Mouse (Mus musculus) cerebellum, adult 11 months (tissue): Measurements from ENCODE around the gene Emc3.
A peak's percentile ranks its signal among the peaks of the same experiment; 100 is the strongest.

Experiments used
- DNase-seq: peaks from one replicate; pipeline ENCODE4 v3.0.0; 2022

The Emc3 gene

DNA sequence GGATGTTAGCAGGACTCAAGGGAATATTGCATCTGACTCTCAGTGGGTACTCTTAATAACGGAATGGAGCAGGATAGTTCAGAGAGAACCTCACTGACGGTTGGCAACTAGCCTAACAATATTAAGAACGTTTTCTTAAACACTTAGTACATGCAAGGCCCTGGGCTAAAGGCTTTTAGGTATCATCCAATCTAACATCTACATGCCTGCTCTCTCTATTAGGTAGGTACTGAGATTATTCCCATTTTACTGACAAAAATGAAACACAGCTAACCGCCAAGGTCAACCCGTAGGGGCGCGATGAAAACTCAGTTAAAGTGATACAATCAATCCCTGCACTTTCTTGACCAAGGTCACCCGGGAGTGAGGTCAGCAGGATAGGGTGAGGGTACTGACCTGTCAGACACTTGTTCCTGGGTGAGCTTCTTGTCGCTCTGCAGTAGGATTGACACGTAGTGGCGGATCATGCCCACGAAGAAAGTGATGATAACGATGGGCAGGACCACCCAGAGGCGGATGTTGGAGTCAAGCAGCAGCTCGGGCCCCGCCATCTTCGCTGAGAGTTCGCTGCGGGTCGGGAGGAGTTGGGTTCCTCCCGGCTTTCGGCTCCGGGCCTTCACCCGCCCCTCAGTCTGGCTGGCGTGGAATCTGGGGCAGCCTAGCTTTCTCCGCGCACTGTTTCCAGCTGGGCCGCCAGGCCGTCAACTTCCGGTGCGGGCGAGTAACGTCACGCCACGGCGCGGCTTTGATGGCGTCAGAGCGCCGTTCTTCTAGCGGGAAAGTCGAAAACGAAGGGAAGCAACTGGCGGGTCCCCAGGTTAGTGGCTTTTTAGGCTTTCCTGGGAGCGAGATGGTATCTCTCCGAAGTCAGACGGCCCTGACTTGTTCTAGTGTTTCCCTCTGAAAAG is at the start of gene Emc3, which contains the start of gene Fancd2:
Gene Emc3, minus strand, starts transcription at position 721 of the 908 bp plus-strand sequence.
Gene Fancd2, plus strand, starts transcription at position 751 of the 908 bp plus-strand sequence.
- peak; percentile 86 for DNase-seq

DNA sequence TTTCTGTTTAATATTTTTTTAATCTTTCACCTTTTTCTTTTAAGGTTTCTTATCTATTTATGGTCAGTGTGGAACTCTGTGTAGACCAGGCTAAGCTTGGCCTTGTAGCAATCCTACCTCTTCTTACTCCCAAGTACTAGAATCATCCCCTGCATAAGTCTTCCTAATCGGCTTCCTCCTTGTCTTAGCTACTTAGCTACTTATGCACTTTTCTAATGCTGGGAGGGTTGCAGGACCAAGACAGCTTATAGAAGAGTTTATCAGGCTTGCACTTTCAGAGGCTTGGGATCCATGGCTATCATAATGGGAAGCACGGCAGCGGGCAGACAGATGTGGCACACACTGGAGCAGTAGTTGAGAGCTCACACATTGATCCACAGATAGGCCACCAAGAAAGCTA is 47.9 kb upstream of the Emc3 start:
- no peak for DNase-seq

DNA sequence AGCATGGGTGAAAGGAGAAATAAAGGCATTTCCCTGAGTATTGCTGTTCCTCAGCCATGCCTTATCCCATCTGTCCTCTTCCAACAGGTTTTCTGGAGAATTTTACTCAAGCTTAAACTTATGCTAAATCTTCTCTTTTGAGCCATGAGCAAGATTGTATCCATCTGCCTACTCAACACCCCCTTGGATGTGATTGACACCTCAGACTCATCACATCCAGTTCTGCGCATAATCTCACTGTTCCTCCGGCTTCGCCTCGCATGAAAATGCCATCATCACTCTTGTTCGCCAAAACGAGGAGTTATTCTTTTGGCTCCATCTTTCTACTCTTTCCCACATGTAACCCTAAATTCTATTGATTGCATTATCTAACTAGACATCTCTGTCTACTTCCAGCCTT is 44.6 kb upstream of the Emc3 start:
- DNase-seq: no peak

DNA sequence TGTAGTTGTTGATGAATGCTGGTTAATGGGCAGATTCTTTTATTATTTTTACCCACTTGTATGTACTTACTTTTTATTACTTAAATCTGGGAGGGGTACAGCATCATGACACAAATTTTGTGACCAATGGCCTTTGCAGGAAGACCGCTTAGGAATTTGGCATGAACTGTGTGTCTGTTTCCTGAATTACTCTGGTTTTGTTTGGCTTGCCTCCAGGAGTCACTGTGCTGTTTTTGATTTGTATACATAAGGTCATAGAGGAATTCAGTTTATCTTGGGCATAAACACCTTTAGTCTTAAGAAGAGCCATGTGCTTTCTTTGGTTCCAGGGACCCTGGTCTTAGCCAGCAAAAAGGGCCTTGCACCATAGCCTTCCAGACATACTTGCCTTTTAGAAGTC is 33.1 kb upstream of the Emc3 start:
- DNase-seq: no peak

DNA sequence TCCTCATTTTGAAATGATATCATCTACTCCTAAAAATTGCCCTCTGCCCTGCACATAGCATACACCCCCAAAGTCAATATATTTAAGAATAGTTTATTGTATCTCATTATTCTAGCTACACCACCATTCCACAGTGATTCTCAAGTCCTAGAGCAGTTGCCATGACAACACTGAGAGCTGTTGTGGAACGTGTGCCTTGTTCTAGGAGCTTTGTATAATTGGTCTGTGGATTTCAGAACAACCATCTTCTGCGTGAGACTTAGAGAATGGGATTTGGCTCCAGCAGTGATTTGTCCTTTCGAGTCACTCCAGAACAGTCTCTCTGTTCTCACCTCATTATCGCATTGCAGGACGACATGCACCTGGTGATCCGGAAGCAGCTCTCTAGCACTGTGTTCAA is 28.3 kb upstream of the Emc3 start:
- DNase-seq: no peak

DNA sequence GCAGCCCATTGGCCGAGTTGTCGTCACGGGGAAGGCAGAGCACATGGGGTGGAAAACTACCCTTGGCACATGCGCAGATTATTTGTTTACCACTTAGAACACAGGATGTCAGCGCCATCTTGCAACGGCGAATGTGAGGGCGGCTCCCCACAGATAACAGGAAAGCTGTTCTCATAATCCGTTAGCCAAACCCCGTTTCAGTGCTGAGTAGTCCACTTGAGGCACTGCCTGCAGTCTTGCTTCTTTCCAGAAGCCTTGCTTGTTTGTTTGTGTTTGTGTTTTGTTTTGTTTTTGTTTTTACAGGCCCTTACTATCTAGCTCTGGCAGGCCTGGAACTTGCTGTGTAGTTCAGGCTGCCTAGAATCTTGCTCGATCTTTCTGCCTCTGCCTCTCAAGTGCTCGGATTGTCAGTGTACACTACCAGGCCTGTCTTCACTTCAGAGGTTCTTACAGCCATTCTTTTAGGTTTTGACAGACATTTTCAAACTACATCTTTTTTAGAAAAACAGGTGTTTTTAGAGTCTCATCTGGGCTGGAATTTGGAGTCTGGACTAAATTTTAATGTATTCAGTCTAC is 12.5 kb upstream of the Emc3 start:
- no peak for DNase-seq

DNA sequence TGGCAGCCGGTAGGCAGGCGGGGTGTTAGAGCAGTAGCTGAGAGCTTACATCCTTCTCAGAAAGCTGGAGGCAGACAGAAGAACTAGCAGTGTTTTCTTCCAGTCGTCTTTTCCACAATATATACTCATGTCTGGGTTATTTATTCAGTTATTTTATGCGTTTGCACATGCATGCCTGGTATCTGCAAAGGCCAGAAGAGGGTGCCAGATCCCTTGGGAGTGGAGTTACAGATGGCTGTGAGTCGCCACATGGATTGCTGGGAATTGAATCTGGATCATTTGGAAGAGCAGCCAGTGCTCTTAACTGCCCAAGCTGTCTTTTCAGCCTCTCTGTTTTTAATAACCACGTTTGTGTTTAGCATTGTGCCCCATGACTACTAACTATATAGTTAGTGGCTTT is 10.2 kb upstream of the Emc3 start:
- no peak for DNase-seq

DNA sequence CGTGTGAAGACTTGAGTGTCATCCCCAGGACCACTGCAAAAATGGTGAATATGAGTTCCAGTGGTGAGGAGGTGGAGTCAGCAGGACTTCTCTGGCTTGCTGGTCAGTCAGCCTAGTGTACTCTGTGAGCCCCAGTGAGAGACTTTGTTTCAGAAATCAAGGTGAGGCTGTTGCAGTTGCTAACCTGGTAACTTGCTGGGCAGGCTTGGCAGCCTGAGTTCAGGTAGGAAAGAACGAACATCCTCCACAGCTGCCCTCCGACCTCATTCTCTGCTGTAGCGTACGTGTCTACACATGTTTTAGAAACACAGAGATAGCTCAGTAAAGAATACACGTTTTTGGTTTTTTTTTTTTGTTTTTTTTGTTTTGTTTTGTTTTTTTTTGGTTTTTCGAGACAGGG is 3.4 kb upstream of the Emc3 start:
- DNase-seq: no peak

DNA sequence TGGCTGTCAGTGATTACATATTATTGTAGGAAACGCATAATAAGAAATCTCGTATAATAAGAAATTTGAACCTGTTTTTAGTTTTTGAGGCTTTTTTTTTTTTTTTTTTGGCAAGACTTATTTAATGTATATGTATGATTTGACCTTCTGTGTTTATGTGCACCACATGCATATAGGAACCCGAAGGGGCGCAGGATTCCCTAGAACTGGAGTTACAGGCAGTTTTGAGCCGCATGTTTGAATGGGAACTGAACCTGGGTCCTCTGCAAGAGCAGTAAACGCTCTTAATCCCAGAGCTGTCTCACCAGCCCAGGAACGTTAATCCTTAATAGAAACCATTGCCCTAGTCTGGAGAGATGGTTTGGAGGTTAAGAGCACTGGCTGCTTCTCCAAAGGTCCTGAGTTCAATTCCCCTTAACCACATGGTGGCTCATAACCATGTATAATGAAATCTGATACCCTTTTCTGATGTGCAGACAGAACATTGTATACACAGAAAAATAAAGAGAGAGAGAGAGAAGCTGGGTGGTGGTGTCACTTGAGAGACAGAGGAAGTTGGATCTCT is 470 bp upstream of the Emc3 start:
- DNase-seq: no peak

DNA sequence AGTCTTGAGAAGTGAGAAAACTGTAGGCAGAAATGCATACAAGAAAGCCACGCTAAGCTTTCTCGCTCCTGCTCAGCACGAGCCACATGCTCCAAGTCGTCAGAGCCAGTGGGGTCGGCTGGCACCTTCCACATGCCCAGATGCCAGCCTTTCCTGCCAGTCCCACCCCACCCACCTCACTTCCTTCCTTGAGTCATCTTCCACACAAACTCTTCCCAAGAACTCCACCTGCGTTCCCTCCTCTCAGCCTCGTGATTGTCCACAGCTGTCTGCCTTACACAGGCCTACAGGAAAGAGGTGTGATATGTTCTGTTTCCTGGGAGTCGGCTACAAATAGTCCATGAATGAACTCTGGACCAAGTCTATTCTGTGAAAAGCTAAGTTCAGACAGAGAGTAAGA is 8.0 kb downstream of the Emc3 start:
- no peak for DNase-seq

DNA sequence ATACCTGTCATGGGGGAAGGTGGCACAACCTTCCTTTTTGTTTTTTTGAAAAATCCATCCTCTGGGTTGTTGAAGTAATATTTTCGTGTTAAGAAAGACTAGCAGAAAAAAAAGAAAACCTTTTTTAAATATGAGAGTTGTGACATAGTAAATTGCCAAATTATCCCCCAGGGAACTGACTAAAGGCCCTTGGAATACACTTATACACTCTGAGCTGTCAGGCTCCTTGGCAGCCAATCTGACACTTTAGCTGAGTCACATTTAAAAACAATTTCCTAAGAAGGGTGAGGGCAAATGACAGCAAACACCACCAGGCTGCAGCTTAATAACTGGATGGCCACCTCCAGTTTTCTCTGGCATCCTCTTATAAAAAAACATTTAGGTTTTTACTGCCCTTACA is 9.1 kb downstream of the Emc3 start:
- no peak for DNase-seq

DNA sequence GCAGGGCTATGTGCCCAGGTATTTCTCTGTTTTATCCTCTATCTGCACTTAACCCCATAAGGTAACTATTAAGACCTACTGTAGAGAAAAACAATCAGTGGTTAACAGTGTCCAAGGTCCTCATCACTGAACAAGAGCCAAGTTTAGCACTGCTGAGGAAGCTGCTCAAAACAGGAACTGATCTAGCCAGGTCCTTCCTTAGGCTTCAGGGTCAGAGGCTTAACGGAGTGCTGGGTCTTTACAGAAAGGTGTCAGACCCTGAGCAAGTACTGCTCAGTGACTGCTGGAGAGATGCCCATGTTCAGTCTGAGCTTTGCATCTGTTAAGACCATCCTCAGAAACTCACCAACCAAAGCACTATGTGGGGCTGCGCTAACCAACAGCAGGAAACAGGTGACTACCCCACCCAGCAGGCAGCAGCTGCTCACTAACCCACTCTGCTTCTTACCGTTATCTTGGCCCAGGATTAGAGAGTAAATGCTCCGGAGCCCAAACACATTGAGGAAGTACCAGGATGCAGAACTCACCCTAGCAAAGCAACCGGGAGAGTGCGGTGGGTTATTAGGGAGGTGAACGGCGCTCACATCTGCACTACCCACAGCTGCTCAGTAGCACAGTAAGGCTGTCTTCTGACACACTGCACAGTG is 13.9 kb downstream of the Emc3 start:
- no peak for DNase-seq

DNA sequence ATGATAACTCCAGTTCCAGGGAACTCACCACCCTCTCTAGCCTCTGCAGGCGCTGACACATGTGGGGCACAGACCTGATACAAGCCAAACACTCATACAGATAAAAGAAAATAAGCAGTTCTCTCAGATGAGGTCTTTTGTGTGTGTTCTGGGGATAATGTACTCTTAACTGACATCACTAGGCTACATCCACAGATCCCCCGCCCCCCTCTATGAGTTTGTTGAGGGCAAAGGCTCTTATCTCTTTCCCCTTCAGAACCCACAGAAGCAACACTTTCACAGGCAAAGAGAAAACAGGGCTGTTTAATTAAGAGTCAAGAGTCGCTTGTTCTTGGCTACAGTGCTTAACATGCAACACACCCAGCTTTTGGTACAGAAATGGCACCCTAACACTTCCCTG is 16.9 kb downstream of the Emc3 start:
- no peak for DNase-seq

DNA sequence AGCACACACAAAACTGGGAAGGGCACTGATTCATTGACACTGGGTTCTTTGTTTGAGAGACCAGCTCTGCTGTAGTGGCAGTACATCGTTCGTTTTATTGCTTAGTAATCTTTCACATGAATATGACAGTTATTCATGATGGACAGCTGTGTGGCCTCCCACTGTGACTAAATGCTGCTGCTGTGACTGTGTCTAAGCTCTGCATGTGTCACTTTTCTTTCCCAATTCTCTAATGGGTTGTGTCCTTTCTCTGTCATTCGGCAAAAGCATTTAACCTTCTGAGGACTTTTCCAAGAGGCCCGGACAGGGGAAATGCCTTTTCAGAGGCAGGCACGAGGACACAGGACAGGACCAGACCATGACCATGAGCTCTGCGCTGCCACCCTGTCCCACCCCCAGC is 17.5 kb downstream of the Emc3 start:
- DNase-seq: no peak

DNA sequence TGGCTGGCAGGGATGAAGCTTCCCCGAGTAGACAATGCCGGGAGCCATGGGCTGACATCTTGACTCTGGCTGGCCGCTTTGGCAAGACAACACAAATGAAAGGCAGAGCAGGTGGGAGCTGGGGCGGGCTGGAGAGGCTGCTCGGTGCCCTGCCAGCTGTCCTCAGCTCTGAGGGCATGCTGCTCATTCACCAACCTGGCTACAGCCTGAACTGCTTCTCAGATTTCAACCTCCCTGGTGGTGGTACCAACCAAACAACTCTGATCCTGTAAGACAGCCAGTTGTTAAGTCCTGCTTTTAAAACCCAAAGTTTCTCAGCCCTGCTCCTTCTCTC is 22.5 kb downstream of the Emc3 start:
- DNase-seq: peak; percentile 73

DNA sequence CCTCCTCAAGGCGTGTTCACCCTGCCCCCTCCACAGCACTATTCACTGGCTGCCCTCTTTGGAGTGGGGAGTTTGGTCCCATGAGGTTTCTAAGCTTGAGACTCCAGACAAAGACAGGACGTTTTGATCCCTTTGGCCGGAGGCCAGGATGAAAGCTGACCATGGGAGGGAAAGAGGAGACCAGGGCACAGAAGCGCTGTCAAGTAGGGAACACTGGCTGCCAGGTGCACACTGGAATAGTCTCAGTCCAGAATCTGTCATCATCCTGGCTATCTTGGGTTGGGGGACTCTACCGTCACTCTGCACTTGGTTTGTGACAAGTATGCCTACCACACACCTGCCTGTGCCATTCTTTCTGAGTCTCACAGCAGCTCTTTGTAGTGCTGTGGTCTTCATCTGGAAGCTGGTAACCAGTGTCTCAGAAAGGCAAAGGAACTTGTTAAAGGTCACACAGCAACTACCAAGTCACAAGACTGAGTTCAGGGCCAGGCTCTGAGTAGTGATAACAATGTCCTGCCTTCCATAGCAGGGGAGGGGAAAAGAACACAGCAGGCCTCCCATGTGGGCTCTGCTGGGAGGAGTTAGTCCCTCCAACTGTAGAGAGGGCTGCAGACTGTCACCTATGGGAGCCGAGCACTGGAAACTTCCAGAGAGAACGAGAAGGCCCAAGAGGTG is 23.0 kb downstream of the Emc3 start:
- no peak for DNase-seq

DNA sequence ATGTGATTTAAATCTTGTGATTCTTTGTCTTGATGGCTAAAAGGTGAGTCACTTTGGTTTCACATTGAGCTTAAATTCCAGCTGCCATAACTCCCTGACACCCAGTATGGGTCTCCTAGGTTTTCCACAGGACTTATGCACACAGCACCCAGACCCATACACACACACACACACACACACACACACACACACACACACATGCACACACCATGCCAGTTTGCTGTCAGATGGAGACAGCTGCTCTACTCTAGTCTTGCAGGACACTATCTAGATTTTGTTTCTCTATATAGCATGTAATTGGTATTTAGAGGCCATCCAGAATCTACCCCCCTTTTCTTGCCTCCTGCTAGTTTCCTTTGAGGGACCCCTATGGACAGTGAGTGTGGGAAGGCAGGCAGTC is 24.3 kb downstream of the Emc3 start:
- DNase-seq: no peak

DNA sequence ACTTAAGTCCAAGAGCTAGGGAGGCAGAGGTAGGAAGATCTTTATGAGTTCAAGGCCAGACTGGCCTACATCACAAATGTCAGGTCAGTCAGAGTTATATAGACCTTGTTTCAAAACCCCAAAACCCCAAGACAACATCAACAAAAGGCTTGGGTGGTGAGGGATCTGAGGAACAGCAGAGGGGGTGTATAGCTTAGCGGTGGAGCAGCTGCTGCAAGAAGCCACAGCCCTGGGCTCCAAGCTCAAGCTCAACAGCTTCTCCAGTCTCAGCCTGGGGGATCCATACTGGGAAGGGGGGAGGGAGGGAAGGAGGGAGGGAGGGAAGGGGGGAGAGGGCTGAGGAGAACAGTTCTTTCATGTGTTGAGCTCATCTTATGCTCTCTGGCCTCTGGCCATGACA is 25.8 kb downstream of the Emc3 start:
- DNase-seq: no peak

DNA sequence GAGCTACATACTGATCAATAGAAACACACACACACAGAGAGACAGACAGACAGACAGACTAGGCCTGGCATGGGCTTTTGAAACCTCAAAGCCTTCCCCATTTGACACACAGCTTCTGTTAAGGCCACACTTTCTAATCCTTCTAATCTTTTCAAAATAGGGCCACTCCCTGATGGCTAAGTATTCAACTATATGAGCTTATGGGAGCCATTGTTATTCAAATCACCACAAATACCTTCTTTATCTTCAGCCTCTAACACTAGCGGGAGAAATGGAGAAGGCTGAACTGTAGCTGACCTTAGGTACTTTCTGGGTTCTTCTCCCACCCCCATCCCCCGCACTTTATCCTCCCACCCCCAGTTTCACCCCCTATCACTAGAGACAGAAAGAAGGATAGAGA is 28.7 kb downstream of the Emc3 start:
- DNase-seq: no peak

DNA sequence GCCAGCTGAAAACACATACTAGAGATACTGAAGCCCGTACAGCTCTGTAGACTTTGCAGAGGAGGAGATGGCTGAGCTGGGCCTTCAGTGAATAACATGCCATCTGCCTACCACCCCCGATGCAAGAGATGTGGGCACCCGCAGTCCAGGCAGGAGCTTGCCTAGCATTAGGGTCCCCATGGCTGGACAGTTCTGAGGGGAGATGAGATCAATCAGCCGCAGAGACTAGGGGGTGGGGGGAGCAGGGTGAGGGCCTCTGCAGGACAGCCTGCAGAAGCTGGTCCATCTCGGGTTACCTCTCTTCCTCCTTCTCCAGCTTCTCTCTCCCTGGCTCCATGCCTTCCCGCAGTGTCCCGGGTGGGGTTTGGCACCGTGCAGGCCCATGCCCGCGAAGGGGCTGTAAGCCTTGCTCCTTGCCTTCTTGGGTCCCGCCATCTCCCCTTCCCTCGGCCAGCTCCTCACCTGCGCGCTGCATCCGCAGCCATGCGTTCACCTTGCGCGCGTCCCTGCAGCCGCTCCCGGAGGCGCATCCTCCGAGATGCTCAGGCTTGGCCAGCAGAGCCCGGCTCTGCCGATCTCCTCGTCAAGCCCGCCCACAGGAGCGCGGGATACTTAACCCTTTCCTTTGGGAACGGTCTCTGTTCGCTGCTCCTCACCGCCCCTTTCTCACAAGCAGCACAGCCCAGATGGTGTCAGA is 29.9 kb downstream of the Emc3 start, which contains the start of gene Prrt3:
Gene Prrt3, minus strand, starts transcription at position 544 of the 697 bp plus-strand sequence.
- DNase-seq: peak; percentile 79

DNA sequence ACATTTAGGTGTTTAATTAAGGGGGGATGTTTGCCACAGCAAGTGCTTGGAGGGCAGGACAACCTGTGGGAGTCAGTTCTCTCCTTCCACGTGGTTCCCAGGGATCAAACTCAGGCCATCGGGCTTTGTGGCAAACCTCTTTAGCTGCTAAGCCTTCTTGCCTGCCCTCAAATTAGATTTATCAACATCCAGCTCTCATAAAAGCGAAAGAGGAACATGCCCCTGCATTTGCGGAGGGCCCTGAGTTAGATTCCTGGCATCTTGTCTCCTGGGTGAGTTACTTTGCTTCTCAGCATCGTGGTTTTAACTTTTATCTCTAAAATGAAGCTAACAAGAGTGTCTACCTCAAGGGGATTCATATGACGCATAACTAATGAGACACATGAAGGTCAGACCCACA is 32.1 kb downstream of the Emc3 start:
- no peak for DNase-seq

DNA sequence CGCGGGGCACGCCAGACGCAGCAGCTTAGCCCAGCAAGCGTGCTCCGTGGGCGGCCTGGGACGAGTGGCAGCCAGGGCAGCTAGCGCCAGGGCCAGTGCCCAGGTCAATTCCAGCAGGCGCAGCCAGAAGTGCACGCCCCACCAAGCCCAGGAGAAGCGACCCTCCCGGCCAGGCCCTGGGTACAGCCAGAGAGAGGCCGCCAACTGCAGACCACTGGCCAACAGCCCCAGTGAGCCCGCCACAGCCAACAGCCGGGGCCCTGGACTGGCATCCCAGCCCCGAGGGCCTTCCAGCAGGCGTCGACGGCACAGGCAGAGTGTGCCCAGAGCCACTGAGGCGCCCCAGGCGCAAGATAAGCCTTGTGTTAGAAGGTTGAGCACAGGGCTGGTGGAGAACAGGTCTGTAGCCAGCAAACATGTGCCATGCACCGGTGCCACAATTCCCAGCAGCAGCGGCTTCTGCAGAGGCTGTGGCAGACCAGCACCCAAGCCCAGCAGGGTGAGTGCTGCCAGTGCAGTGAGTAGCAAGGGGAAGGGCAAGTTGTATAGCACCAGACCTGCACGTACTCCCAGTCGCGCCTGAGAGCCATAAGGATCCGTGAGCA is 36.3 kb downstream of the Emc3 start:
- DNase-seq: no peak
